Mouse (Mus musculus) kidney, adult 10 weeks (tissue): ENCODE results near the gene Lpar1. TPM values are rescaled to one million over a fixed set of nuclear protein-coding genes. Genes with fewer than 3 reads are reported as not detected.

Experiments used
- polyA plus RNA-seq: library from polyadenylated mRNA; stranded (reverse); fragments of 350-450 nt; fragmentation: Illumina TruSeq; extraction: RNeasy Lipid Tissue Mini Kit (QIAGEN cat#74804); gene quantifications from one replicate; pipeline ENCODE4 v1.2.3, GENCODE M21; 2014; ENCODE audit warnings: low read depth, low replicate concordance

Gene Lpar1
- polyA plus RNA-seq, result 12.7 TPM

GRCm38 (mm10) chr4:58553631-58554358 lies at the start of gene Lpar1:
Gene Lpar1, minus strand, starts transcription at chr4:58553898.

Other genes with a start within 250 kb of the Lpar1 start
- not detected for gene Olfr267, start 233.8 kb upstream of the Lpar1 start, polyA plus RNA-seq